Mouse (Mus musculus): Measurements from ENCODE around the gene Gm3404. TPM values are rescaled to one million over a fixed set of nuclear protein-coding genes. Genes with fewer than 3 reads are reported as not detected.
"Not testable (repeated sequence)": the region's sequence is repeated elsewhere in the genome, so short reads cannot be mapped to it uniquely, and the experiment has no call there.

The Gm3404 gene
- polyA plus RNA-seq, 1 experiment from 2014 or later, result not detected

- H3K36me3 ChIP-seq; H3K9ac ChIP-seq; H3K9me3 ChIP-seq (replicated peaks); ATAC-seq (ENCODE audit: low FRiP score); H3K27me3 ChIP-seq; H3K4me1 ChIP-seq; H3K27ac ChIP-seq; H3K4me3 ChIP-seq; H3K4me2 ChIP-seq (replicated peaks): not testable (repeated sequence)
- WGBS, result 77% methylated on average over 6 of the region's 6 CpGs
These were observed 46.5 kb downstream of the Gm3404 start for GRCm38 (mm10) chr5:146571830-146572734.

- ATAC-seq (ENCODE audit: low FRiP score); H3K27me3 ChIP-seq: not testable (repeated sequence)
- 89% methylated on average over 4 of the region's 4 CpGs for WGBS
These were observed 47.1 kb downstream of the Gm3404 start for GRCm38 (mm10) chr5:146572735-146573042.

GRCm38 (mm10) chr5:146576668-146577067 lies 51.1 kb downstream of the Gm3404 start:
- Histone ChIP-seq H3K9me3 (replicated peaks) (no peaks in the 10 kb centered on the region), H3K4me1 (no peaks in the 10 kb centered on the region), H3K27ac (no peak overlapping the region), H3K9ac (no peak overlapping the region), H3K4me3 (no peak overlapping the region), H3K27me3 (peaks cover 7% of the 10 kb centered on the region), H3K4me2 (replicated peaks) (no peak overlapping the region), H3K36me3 (no peaks in the 10 kb centered on the region)
- no peak for ATAC-seq (ENCODE audit: low FRiP score)
- WGBS, result 89% methylated on average over 3 of the region's 3 CpGs

More at GRCm38 (mm10) chr5:146572735-146573042, 47.1 kb downstream of the Gm3404 start:
- H3K4me3 ChIP-seq; H3K27ac ChIP-seq; H3K4me1 ChIP-seq; H3K36me3 ChIP-seq; H3K9ac ChIP-seq; H3K9me3 ChIP-seq (replicated peaks); H3K4me2 ChIP-seq (replicated peaks): not testable (repeated sequence)

Other genes starting within 250 kb of the Gm3404 start
- 10.0 TPM in 2 replicates for gene Wasf3, start 140.8 kb upstream of the Gm3404 start, polyA plus RNA-seq (2016; fragmentation: Nextera tagmentation; extraction: Ambion mirVana)
- gene Gm6408, start 43.8 kb upstream of the Gm3404 start, polyA plus RNA-seq (2016; fragmentation: Nextera tagmentation; extraction: Ambion mirVana), result not detected in 2 replicates
- not detected in 2 replicates for gene Gm6370, start 34.4 kb upstream of the Gm3404 start, polyA plus RNA-seq (2016; fragmentation: Nextera tagmentation; extraction: Ambion mirVana)
- gene 4930449I24Rik, start 23.4 kb upstream of the Gm3404 start, polyA plus RNA-seq (2016; fragmentation: Nextera tagmentation; extraction: Ambion mirVana), result not detected in 2 replicates
- gene Gm3402, start 11.7 kb upstream of the Gm3404 start, polyA plus RNA-seq (2016; fragmentation: Nextera tagmentation; extraction: Ambion mirVana), result not detected in 2 replicates
- not detected in 2 replicates for gene Gm3409, start 11.8 kb downstream of the Gm3404 start, polyA plus RNA-seq (2016; fragmentation: Nextera tagmentation; extraction: Ambion mirVana)
- gene Gm3415, start 30.3 kb downstream of the Gm3404 start, polyA plus RNA-seq (2016; fragmentation: Nextera tagmentation; extraction: Ambion mirVana), result not detected in 2 replicates
- gene Gpr12, start 59.4 kb downstream of the Gm3404 start, polyA plus RNA-seq (2016; fragmentation: Nextera tagmentation; extraction: Ambion mirVana), result 0.77 and 1.1 TPM in 2 replicates